Mouse (Mus musculus) right cerebral cortex, postnatal 14 days (tissue): ENCODE results near the gene Nemp2.
"Not testable (repeated sequence)": the region's sequence is repeated elsewhere in the genome, so short reads cannot be mapped to it uniquely, and the experiment has no call there.

Experiments used
- DNase-seq: peaks from one replicate; pipeline ENCODE4 v3.0.0; 2022

Gene Nemp2

DNA sequence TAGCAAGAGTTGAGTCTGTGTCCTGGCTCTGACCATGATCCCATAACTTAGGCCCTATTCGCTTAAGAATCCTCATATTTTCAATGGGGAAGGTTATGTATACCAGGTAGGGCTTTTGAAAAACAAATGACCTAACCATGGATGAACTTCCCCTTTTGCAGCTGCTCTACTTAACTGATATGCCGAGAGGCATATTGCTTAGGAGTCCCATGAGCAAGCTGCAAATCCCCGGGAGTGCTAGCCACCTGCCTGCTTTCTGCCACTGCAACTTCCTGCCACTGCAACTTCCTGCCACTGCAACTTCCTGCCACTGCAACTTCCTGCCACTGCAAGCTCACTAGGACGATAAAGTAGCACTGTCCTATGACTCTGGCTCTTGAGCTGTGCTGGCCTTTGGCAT is 24.6 kb downstream of the Nemp2 start:
- no peak for DNase-seq

DNA sequence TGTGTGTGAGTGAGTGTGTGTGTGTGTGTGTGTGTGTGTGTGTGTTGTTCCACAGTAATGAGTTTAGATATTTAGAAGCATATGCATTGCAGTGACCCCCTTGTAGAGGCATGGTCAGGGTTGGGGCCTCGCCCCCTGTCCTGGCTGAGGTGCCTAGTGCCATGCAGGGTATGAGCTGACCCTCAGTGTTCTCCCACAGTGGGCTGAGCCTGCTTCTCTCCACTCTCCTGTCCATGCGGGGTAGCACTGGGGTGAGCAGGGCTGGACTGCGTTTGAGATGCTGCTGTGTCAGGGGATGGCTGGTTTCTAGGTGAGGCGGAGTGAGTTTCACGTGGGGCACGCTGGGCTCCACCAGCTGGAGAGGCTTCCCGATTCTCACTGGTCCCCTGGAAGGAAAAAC is 27.7 kb downstream of the Nemp2 start:
- DNase-seq, result no peak

DNA sequence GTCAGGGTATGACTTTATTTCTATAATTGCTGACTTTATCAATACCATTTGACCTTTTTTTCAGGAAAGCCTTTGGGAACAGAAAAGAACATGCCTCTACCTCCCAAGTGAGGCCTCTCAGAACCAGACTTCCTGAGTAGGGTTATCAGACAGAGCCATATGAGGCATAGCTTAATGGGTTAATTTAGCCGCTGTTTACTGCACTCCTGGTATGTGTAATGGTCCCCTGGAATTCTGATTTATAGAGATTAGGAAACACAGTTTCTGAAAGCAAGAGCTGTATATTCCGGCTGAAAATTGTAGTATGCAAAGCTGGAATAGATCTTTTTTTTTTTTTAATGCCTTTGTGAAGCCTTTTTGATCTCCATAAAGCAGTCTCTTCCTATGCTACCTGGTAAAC is 29.8 kb downstream of the Nemp2 start:
- DNase-seq, result no peak

DNA sequence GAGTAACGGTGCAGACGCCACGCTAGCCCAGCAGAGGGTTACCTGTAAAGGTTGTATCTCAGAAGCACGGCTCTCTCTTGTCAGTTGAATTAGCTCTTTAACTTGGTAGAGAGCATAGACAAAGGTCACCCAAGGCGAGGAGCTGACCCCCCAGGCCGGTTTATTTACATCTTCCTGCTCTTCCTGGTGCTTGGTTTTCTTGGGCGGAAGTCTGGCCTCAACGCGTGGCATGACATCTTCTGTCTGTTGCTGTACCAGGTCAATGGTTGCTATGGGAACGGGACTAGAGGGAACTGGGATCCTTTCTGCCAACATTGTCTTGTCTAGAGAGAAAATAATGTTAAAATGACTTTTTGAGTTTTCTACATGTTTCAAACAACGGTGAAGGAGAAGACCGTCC is 30.3 kb downstream of the Nemp2 start:
- no peak for DNase-seq

DNA sequence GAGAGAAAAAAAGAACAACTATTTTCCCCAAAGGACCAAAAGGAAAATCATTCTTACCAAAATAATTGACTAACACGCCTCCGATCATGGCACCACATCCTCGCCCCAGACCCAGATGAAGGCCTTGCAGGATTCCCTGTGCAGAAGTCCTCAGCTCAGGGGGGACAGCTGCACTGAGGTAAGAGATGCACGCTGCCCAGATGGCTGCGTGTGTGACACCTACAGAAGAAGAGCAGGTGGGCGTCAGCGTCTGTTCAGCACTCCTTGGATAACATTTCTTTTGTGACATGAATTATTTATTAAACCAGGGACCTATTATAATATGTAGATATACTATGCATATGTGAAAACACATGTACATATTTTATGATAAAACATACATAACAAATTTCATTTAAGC is 32.7 kb downstream of the Nemp2 start:
- DNase-seq, result peak; percentile 31

DNA sequence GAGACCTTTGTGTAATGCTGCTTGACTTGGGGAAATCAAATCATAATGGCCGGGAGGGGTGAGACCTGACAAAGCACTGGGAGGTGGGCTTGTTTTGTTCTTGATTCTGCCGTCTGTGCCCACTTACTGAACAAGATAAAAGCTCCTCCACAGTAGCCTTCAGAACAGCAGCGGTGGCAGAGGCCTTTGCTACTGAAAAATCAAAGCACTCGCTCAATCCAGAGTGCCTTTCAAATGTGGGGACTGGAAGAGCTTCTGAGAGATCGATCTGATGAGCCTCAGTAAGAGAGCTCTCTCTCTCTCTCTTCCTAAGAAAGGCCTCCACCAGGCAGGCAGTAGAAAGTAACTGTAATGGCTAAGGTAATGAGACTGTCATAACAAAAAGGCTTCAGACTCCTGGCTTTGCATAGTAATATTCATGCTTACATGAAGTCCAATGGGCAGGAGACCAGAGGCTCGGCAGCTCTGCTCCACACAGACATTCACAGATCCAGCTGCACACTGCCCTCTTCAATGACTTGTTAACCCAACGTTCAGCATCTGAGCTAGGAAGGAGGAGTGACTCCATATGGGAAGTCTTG is 38.3 kb downstream of the Nemp2 start:
- no peak for DNase-seq

DNA sequence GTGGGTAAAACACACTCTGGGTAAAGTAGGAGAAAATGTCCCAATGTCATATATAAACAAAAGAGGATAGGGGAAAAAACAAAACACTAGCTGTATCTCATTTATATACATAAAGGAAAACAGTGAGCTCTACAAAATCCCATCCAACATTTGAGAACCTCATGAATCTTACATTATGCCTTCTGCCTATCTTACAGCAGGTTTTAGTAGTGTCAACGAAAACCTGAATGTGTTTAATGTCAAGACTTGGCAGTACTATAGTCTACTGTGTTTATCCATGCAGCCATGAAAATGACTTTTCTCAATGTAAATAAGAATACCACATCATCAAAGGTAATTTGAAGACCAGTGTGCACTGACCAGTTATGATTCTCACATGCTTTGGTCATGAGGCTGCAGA is 39.4 kb downstream of the Nemp2 start:
- DNase-seq, result no peak

DNA sequence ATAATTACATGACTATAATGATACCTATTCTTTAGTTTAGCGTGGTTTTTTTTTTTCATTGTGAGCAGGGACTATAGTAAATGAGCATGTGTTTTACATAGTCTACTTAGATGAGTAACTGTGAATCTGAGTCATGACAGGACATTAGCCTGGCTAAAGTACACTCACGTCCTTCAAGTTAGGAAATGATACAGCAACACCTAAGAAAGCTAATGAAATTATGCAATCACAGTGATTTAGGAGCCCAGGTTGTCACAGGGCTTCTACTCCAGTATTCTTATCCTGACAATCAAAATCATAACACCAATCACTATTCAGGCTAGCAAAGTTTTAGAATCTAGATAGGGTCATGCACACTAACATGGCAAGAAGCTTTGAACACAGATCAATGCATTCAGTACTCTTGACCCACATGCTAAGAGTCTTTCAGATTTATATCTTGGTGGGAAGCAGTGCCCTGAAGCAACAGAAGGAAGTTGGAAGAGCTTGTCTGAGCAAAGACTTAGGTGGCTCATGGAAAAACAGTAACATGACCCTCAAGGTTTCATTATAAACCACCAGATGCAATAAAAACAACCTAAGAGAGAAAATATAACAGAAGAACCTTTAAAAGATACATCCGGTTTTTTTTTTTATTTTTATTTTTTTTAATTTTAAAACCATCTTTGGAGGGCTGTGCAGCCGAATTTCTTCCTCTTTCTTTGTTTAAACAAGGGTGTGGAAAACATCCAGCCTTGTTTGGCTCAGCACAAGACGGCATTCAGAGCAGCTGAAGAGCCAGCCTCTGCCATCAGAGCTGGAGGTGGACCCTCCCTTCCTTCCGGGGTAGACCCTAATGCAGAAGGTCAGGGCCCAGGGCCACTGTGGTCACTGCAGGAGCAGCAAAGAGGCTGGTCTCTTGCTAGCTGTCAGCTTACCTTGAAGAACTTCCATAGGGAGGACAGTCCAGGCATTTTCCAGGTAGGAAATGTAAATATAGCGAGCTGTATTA is 45.4 kb downstream of the Nemp2 start:
- DNase-seq, result no peak

DNA sequence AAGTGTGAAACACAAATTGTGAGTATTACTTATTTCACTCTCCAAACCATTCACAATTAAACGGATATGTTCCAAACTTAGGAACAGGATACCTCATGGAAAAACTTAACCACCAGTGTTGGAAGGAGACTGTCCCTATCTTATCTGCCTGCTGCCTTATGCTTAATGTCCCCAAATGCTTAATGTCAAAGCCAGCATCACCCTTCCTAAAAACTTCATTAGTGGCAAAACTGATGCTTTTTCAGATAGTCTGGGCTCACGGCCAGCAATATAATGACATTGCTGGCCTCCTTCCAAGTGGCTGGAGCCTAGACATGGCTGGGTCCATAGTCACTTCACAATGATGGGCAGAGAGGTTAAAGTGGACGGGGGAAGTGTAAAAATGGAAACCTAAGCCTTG is 46.1 kb downstream of the Nemp2 start:
- DNase-seq, result no peak

DNA sequence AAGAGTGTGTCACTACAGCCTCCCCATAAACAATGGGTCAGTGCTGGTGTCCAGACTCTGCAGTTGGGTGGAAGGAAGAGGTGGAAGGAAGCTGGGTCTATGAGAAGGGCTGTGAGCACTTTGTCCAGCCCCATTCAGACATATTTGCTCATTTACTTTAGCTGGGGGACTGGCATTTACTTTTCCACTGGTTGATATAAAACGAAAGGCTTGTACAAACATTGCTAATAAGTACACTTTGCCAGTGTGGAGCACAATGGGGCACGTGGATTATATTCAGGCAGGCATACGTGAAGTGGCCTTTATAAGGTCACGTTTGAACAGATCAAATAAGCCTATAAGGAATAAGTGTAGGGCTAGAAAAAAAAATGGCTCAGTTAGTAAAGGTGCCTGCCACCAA is 53.0 kb downstream of the Nemp2 start:
- DNase-seq, result no peak

DNA sequence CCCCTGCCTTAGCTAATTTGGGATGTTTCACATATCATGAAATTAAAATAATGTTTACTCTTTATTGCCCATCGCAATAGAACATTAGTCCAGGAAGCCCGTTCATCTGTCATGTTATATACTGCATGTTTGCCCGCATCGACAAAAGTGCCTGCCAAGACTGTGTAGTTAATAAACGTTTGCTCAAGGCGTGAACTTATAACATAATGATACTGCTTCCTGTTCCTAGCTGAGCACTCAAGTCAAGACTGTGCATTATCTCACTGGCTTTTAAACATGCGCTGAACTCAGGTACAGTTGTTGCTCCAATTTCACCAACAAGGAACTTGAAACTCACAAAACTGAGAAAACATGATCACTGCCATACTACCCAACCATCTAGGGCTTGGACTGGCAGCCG is 57.1 kb downstream of the Nemp2 start:
- no peak for DNase-seq

DNA sequence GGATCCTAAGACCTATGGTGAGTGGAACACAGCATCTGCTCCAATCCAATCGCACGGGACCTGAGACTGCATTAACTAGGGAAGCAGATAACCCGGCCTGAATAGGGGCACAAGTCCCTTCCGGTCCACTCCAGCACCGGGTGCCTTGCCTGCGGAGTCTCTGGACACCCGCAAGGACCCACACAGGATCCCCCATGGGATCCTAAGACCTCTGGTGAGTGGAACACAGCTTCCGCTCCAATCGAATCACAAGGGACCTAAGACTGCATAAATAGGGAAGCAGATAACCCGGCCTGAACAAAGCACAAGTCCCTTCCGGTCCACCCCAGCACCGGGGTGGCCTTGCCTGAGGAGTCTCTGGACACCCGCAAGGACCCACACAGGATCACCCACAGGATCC is 64.0 kb downstream of the Nemp2 start:
- DNase-seq, result not testable (repeated sequence)
